Mouse (Mus musculus): Measurements from ENCODE around the gene Ttc22.
A peak's percentile ranks its signal among the peaks of the same experiment; 100 is the strongest.

The Ttc22 gene

GRCm38 (mm10) chr4:106617056-106617455, 5.2 kb upstream of the Ttc22 start, which contains the start of gene Lexm:
Lexm (minus strand) TSS chr4:106617241.
- DNase-seq (ENCODE audit: low spot score), result no peak

GRCm38 (mm10) chr4:106618898-106619297, 3.3 kb upstream of the Ttc22 start:
- DNase-seq (ENCODE audit: low spot score), result no peak

GRCm38 (mm10) chr4:106621428-106621827, 804 bp upstream of the Ttc22 start:
- no peak for DNase-seq (ENCODE audit: low spot score)

- no peak for DNase-seq (ENCODE audit: low spot score)
These were observed 480 bp downstream of the Ttc22 start for GRCm38 (mm10) chr4:106622712-106623111.

GRCm38 (mm10) chr4:106624271-106624670, 2.0 kb downstream of the Ttc22 start:
- DNase-seq (ENCODE audit: low spot score), result no peak

- DNase-seq (ENCODE audit: low spot score), result no peak
These were observed 5.6 kb downstream of the Ttc22 start for GRCm38 (mm10) chr4:106627809-106628208.

GRCm38 (mm10) chr4:106628650-106629360, 6.6 kb downstream of the Ttc22 start:
- no peak for DNase-seq (ENCODE audit: low spot score)

- DNase-seq (ENCODE audit: low spot score), result no peak
These were observed 7.1 kb downstream of the Ttc22 start for GRCm38 (mm10) chr4:106629374-106629773.

GRCm38 (mm10) chr4:106630333-106631220, 8.3 kb downstream of the Ttc22 start:
- no peak for DNase-seq (ENCODE audit: low spot score)

GRCm38 (mm10) chr4:106632313-106632712, 10.1 kb downstream of the Ttc22 start:
- DNase-seq (ENCODE audit: low spot score), result no peak

- no peak for DNase-seq (ENCODE audit: low spot score)
These were observed 11.3 kb downstream of the Ttc22 start for GRCm38 (mm10) chr4:106633281-106634085.

GRCm38 (mm10) chr4:106634086-106634479, 11.9 kb downstream of the Ttc22 start:
- DNase-seq (ENCODE audit: low spot score), result no peak

GRCm38 (mm10) chr4:106643483-106644217, 21.4 kb downstream of the Ttc22 start:
- DNase-seq (ENCODE audit: low spot score), result no peak

- DNase-seq (ENCODE audit: low spot score), result no peak
These were observed 22.0 kb downstream of the Ttc22 start for GRCm38 (mm10) chr4:106644218-106644610.

GRCm38 (mm10) chr4:106645797-106646196, 23.6 kb downstream of the Ttc22 start:
- no peak for DNase-seq (ENCODE audit: low spot score)

GRCm38 (mm10) chr4:106647137-106647536, 24.9 kb downstream of the Ttc22 start:
- DNase-seq (ENCODE audit: low spot score), result no peak

GRCm38 (mm10) chr4:106650833-106651527, 28.7 kb downstream of the Ttc22 start, which contains the start of gene Pars2:
Pars2 (plus strand) TSS chr4:106651069.
- peak; percentile 96 for DNase-seq (ENCODE audit: low spot score)

GRCm38 (mm10) chr4:106652546-106652945, 30.3 kb downstream of the Ttc22 start:
- DNase-seq (ENCODE audit: low spot score), result no peak

- DNase-seq (ENCODE audit: low spot score), result no peak
These were observed 30.8 kb downstream of the Ttc22 start for GRCm38 (mm10) chr4:106653051-106653450.

GRCm38 (mm10) chr4:106655681-106656080, 33.4 kb downstream of the Ttc22 start:
- DNase-seq (ENCODE audit: low spot score), result no peak

GRCm38 (mm10) chr4:106663956-106664470, 41.8 kb downstream of the Ttc22 start:
- no peak for DNase-seq (ENCODE audit: low spot score)
